In genomic region chr13:47951043-47951442, GRCm38 (mm10) we compare ENCODE assay signal across 21 mouse cellular contexts.
DNase-seq lines count a peak whose midpoint lies in the region; ATAC-seq lines count a peak whose summit lies in the region.
"Had no signal": no experiment of that assay in that cellular context is flagged by ENCODE, and none has a peak within 500 bp of the region (broad histone marks: within the 10 kb centered on the region; RNA-seq: fewer than 3 reads in every experiment).

No protein-coding gene starts in this region.

- no peaks in the 10 kb centered on the region for H3K9me3 ChIP-seq in midbrain, embryonic 10.5 days (replicated peaks)
- no peaks in the 10 kb centered on the region for H3K9me3 ChIP-seq in midbrain, embryonic 11.5 days (ENCODE audit: control insufficient read depth, low read length)
- H3K9me3 ChIP-seq in forebrain, embryonic 16.5 days (ENCODE audit: control insufficient read depth, low read length) = no peaks in the 10 kb centered on the region
- H3K9me3 ChIP-seq in midbrain, embryonic 12.5 days = no peaks in the 10 kb centered on the region
- H3K9me3 ChIP-seq in neural tube, embryonic 15.5 days (replicated peaks) = no peaks in the 10 kb centered on the region
- H3K9me3 ChIP-seq: limb, embryonic 10.5 days; stomach, embryonic 15.5 days had no signal

- H3K4me2 ChIP-seq in midbrain, embryonic 11.5 days = no peak overlapping the region
- 0 out of 2 replicates have a peak overlapping the region, but pooled peaks have one; percentile 11 for H3K4me2 ChIP-seq in forebrain, embryonic 16.5 days (ENCODE audit: low read length)
- no peak overlapping the region for H3K4me2 ChIP-seq in midbrain, embryonic 12.5 days (replicated peaks)
- no peak overlapping the region for H3K4me2 ChIP-seq in neural tube, embryonic 15.5 days
- H3K4me2 ChIP-seq: liver, embryonic 11.5 days; lung, embryonic 14.5 days; stomach, embryonic 15.5 days had no signal

- H3K27ac ChIP-seq in midbrain, embryonic 10.5 days (replicated peaks) = peak overlapping the region; percentile 59
- H3K27ac ChIP-seq in midbrain, embryonic 11.5 days (ENCODE audit: low read depth, low read length) = no peak overlapping the region
- peak overlapping the region; percentile 69 for H3K27ac ChIP-seq in forebrain, embryonic 16.5 days (ENCODE audit: low read length)
- 0 out of 2 replicates have a peak overlapping the region, but pooled peaks have one; percentile 49 for H3K27ac ChIP-seq in midbrain, embryonic 12.5 days (replicated peaks)
- peak overlapping the region; percentile 58 for H3K27ac ChIP-seq in neural tube, embryonic 15.5 days (replicated peaks)
- H3K27ac ChIP-seq: heart, adult 2 months; limb, embryonic 10.5 days; macrophage; stomach, embryonic 15.5 days had no signal

- 72% methylated on average over 10 of the region's 10 CpGs for WGBS in midbrain, embryonic 10.5 days
- 60% methylated on average over 10 of the region's 10 CpGs for WGBS in midbrain, embryonic 11.5 days
- WGBS in forebrain, embryonic 16.5 days = 53% methylated on average over 10 of the region's 10 CpGs
- 53% methylated on average over 10 of the region's 10 CpGs for WGBS in midbrain, embryonic 12.5 days
- whole genome bisulfite sequencing in neural tube, embryonic 15.5 days = 34% methylated on average over 10 of the region's 10 CpGs

- peaks cover 33% of the 10 kb centered on the region for H3K4me1 ChIP-seq in midbrain, embryonic 10.5 days
- peaks cover 4% of the 10 kb centered on the region for H3K4me1 ChIP-seq in midbrain, embryonic 11.5 days (ENCODE audit: control insufficient read depth, insufficient read depth, low read length)
- H3K4me1 ChIP-seq in forebrain, embryonic 16.5 days (replicated peaks; ENCODE audit: control insufficient read depth, insufficient read depth, low read length) = peaks cover 32% of the 10 kb centered on the region
- H3K4me1 ChIP-seq in midbrain, embryonic 12.5 days = peaks cover 31% of the 10 kb centered on the region
- peaks cover 33% of the 10 kb centered on the region for H3K4me1 ChIP-seq in neural tube, embryonic 15.5 days

- ATAC-seq in midbrain, embryonic 11.5 days (ENCODE audit: low FRiP score) = no peak
- no peak for ATAC-seq in forebrain, embryonic 16.5 days
- ATAC-seq in midbrain, embryonic 12.5 days (ENCODE audit: low FRiP score, low read depth) = no peak
- ATAC-seq in neural tube, embryonic 15.5 days (ENCODE audit: low FRiP score) = peak; percentile 33; the same call in 1 of the 2 replicates
- ATAC-seq: activated CD4-positive, CD25-positive, alpha-beta regulatory T cell, adult 4 months had no signal

- H3K36me3 ChIP-seq in midbrain, embryonic 10.5 days = no peaks in the 10 kb centered on the region
- no peaks in the 10 kb centered on the region for H3K36me3 ChIP-seq in midbrain, embryonic 11.5 days (ENCODE audit: control insufficient read depth, insufficient read depth, low read length)
- no peaks in the 10 kb centered on the region for H3K36me3 ChIP-seq in forebrain, embryonic 16.5 days (ENCODE audit: control insufficient read depth, insufficient read depth)
- no peaks in the 10 kb centered on the region for H3K36me3 ChIP-seq in midbrain, embryonic 12.5 days
- no peaks in the 10 kb centered on the region for H3K36me3 ChIP-seq in neural tube, embryonic 15.5 days
- H3K36me3 ChIP-seq: limb, embryonic 10.5 days; stomach, embryonic 15.5 days had no signal

- H3K27me3 ChIP-seq in midbrain, embryonic 10.5 days (ENCODE audit: low read depth, poor library complexity, severe bottlenecking) = no peaks in the 10 kb centered on the region
- H3K27me3 ChIP-seq in midbrain, embryonic 11.5 days (ENCODE audit: control insufficient read depth, insufficient read depth, low read length) = no peaks in the 10 kb centered on the region
- no peaks in the 10 kb centered on the region for H3K27me3 ChIP-seq in forebrain, embryonic 16.5 days (replicated peaks; ENCODE audit: control insufficient read depth, insufficient read depth, low read length)
- no peaks in the 10 kb centered on the region for H3K27me3 ChIP-seq in midbrain, embryonic 12.5 days
- H3K27me3 ChIP-seq in neural tube, embryonic 15.5 days (replicated peaks) = no peaks in the 10 kb centered on the region
- H3K27me3 ChIP-seq: stomach, embryonic 15.5 days had no signal

- H3K4me3 ChIP-seq in midbrain, embryonic 10.5 days = no peak overlapping the region
- H3K4me3 ChIP-seq in midbrain, embryonic 11.5 days (ENCODE audit: low read depth, low read length) = no peak overlapping the region
- no peak overlapping the region for H3K4me3 ChIP-seq in forebrain, embryonic 16.5 days (replicated peaks; ENCODE audit: low read length)
- no peak overlapping the region for H3K4me3 ChIP-seq in midbrain, embryonic 12.5 days
- no peak overlapping the region for H3K4me3 ChIP-seq in neural tube, embryonic 15.5 days (replicated peaks)
- H3K4me3 ChIP-seq: heart, adult 2 months; limb, embryonic 10.5 days; stomach, embryonic 15.5 days had no signal

- no peak overlapping the region for H3K9ac ChIP-seq in midbrain, embryonic 11.5 days (ENCODE audit: low read length)
- peak overlapping the region; percentile 15; the same call in 1 of the 2 replicates for H3K9ac ChIP-seq in forebrain, embryonic 16.5 days (replicated peaks; ENCODE audit: low read depth, low read length)
- H3K9ac ChIP-seq in midbrain, embryonic 12.5 days (replicated peaks) = no peak overlapping the region
- H3K9ac ChIP-seq in neural tube, embryonic 15.5 days (replicated peaks) = no peak overlapping the region
- H3K9ac ChIP-seq: lung, embryonic 14.5 days; stomach, embryonic 15.5 days had no signal

- DNase-seq in midbrain, embryonic 10.5 days (ENCODE audit: low spot score) = no peak
- DNase-seq in midbrain, embryonic 11.5 days (ENCODE audit: low spot score, missing footprints) = no peak
- no peak for DNase-seq in ovary, adult 18-20 months (ENCODE audit: low spot score)
- no peak for DNase-seq in spleen, postnatal 10 days (ENCODE audit: low spot score in 2 of 2)
- no peak for DNase-seq in urinary bladder, postnatal 14 days (ENCODE audit: low spot score)
- DNase-seq: adrenal gland, postnatal 36 days; cerebellum, postnatal 25 days; gastrocnemius, postnatal 14 days; heart, adult 2 months; kidney, adult 8-10 months; lung, embryonic 14.5 days; spleen, adult 18-20 months; thymus, postnatal 25 days had no signal
